In genomic region chr16:29896393-29896792, GRCm38 (mm10) we compare ENCODE assay signal across 27 mouse cellular contexts.
DNase-seq lines count a peak whose midpoint lies in the region; ATAC-seq and TF ChIP-seq lines count a peak whose summit lies in the region.
"Had no signal": no experiment of that assay in that cellular context is flagged by ENCODE, and none has a peak within 500 bp of the region (broad histone marks: within the 10 kb centered on the region; RNA-seq: fewer than 3 reads in every experiment).

No protein-coding gene starts in this region.

- peak overlapping the region; percentile 43; the same call in 1 of the 2 replicates for H3K27ac ChIP-seq in lung, embryonic 14.5 days (ENCODE audit: low read depth)
- H3K27ac ChIP-seq in intestine, embryonic 16.5 days (ENCODE audit: low read length), result peak overlapping the region; percentile 65
- H3K27ac ChIP-seq in liver, embryonic 16.5 days (ENCODE audit: low read length), result no peak overlapping the region
- H3K27ac ChIP-seq in forebrain, embryonic 13.5 days, result no peak overlapping the region
- H3K27ac ChIP-seq: forebrain, embryonic 10.5 days; heart, adult 2 months; hindbrain, embryonic 14.5 days; liver, embryonic 14.5 days; midbrain, embryonic 12.5 days; neural tube, embryonic 15.5 days had no signal

- TF ChIP-seq CTCF in lung, embryonic 14.5 days (IDR thresholded peaks at IDR 0.05; ENCODE audit: low read depth), result no peak
- no peak for TF ChIP-seq CTCF in lung, adult 2 months (IDR thresholded peaks at IDR 0.05; ENCODE audit: insufficient read depth, low read length)

- no peak overlapping the region for H3K4me3 ChIP-seq in lung, embryonic 14.5 days (ENCODE audit: low read depth, low read length)
- no peak overlapping the region for H3K4me3 ChIP-seq in lung, adult 2 months (replicated peaks; ENCODE audit: extremely low read depth, low read depth, low read length)
- H3K4me3 ChIP-seq in intestine, embryonic 16.5 days (ENCODE audit: low read length), result no peak overlapping the region
- H3K4me3 ChIP-seq in liver, embryonic 16.5 days (ENCODE audit: low read depth, low read length), result no peak overlapping the region
- no peak overlapping the region for H3K4me3 ChIP-seq in forebrain, embryonic 13.5 days
- H3K4me3 ChIP-seq: forebrain, embryonic 10.5 days; heart, adult 2 months; midbrain, embryonic 12.5 days; neural tube, embryonic 15.5 days had no signal

- no peak overlapping the region for H3K9ac ChIP-seq in lung, embryonic 14.5 days
- H3K9ac ChIP-seq in intestine, embryonic 16.5 days (ENCODE audit: low read depth, low read length), result no peak overlapping the region
- H3K9ac ChIP-seq in liver, embryonic 16.5 days (ENCODE audit: low read depth, low read length), result no peak overlapping the region
- no peak overlapping the region for H3K9ac ChIP-seq in forebrain, embryonic 13.5 days
- H3K9ac ChIP-seq: forebrain, postnatal 0 days; hindbrain, embryonic 14.5 days; liver, embryonic 14.5 days; midbrain, embryonic 12.5 days; neural tube, embryonic 15.5 days had no signal

- no peak for DNase-seq in lung, embryonic 14.5 days
- DNase-seq in lung, adult 2 months, result no peak
- peak; percentile 46 for DNase-seq in yolk sac, embryonic 10.5 days (ENCODE audit: low spot score)
- no peak for DNase-seq in cerebellum, adult 11-12 months
- DNase-seq: adrenal gland, adult 8-10 months; B cell, adult 2 months; cerebellum, adult 18-20 months; cerebellum, postnatal 14 days; forebrain, postnatal 0 days; gastrocnemius, postnatal 25 days; heart, adult 2 months; kidney, postnatal 4 days; layer of hippocampus, adult 9-11 months; left cerebral cortex, postnatal 4 days; right cerebral cortex, adult 18-20 months; right cerebral cortex, postnatal 4 days had no signal

- ATAC-seq in lung, embryonic 14.5 days (ENCODE audit: insufficient read depth), result no peak
- peak; percentile 96 for ATAC-seq in intestine, embryonic 16.5 days
- ATAC-seq in liver, embryonic 16.5 days (ENCODE audit: low read depth), result peak; percentile 86
- no peak for ATAC-seq in forebrain, embryonic 13.5 days
- ATAC-seq: forebrain, postnatal 0 days; inflammation-experienced regulatory T-cells, adult 6 months had no signal

- peaks cover 18% of the 10 kb centered on the region for H3K4me1 ChIP-seq in lung, embryonic 14.5 days (ENCODE audit: insufficient read depth)
- H3K4me1 ChIP-seq in lung, adult 2 months (ENCODE audit: control insufficient read depth, insufficient read depth, low read length), result peaks cover 6% of the 10 kb centered on the region
- H3K4me1 ChIP-seq in intestine, embryonic 16.5 days (ENCODE audit: control insufficient read depth, insufficient read depth, low read length), result peaks cover 22% of the 10 kb centered on the region
- peaks cover 2% of the 10 kb centered on the region for H3K4me1 ChIP-seq in liver, embryonic 16.5 days (ENCODE audit: control insufficient read depth, low read depth, low read length)
- H3K4me1 ChIP-seq in forebrain, embryonic 13.5 days, result peaks cover 19% of the 10 kb centered on the region

- 40% methylated on average over 4 of the region's 4 CpGs for WGBS in lung, embryonic 14.5 days
- 71% methylated on average over 4 of the region's 4 CpGs for WGBS in lung, adult 2 months
- WGBS in intestine, embryonic 16.5 days, result 53% methylated on average over 4 of the region's 4 CpGs
- 53% methylated on average over 4 of the region's 4 CpGs for WGBS in liver, embryonic 16.5 days (ENCODE audit: insufficient replicate concordance)
- WGBS in forebrain, embryonic 13.5 days, result 90% methylated on average over 4 of the region's 4 CpGs

- H3K27me3 ChIP-seq in lung, embryonic 14.5 days (ENCODE audit: insufficient read depth, low read length), result no peaks in the 10 kb centered on the region
- H3K27me3 ChIP-seq in intestine, embryonic 16.5 days (replicated peaks; ENCODE audit: control insufficient read depth, insufficient read depth, low read length), result no peaks in the 10 kb centered on the region
- H3K27me3 ChIP-seq in liver, embryonic 16.5 days (ENCODE audit: control insufficient read depth, insufficient read depth, low read depth, low read length), result peaks cover 4% of the 10 kb centered on the region
- H3K27me3 ChIP-seq in forebrain, embryonic 13.5 days, result 0 out of 2 replicates have a peak, but pooled peaks cover 5% of the 10 kb centered on the region
- H3K27me3 ChIP-seq: CH12.LX had no signal

- H3K36me3 ChIP-seq in lung, embryonic 14.5 days (ENCODE audit: insufficient read depth), result no peaks in the 10 kb centered on the region
- H3K36me3 ChIP-seq in intestine, embryonic 16.5 days (ENCODE audit: control insufficient read depth, insufficient read depth, low read length), result no peaks in the 10 kb centered on the region
- no peaks in the 10 kb centered on the region for H3K36me3 ChIP-seq in liver, embryonic 16.5 days (ENCODE audit: control insufficient read depth, insufficient read depth)
- no peaks in the 10 kb centered on the region for H3K36me3 ChIP-seq in forebrain, embryonic 13.5 days (ENCODE audit: poor library complexity, severe bottlenecking)
- H3K36me3 ChIP-seq: forebrain, embryonic 10.5 days; G1E; midbrain, embryonic 12.5 days; neural tube, embryonic 15.5 days had no signal

- H3K9me3 ChIP-seq in lung, embryonic 14.5 days (ENCODE audit: low read depth, low read length), result no peaks in the 10 kb centered on the region
- no peaks in the 10 kb centered on the region for H3K9me3 ChIP-seq in intestine, embryonic 16.5 days (ENCODE audit: control insufficient read depth, low read length)
- H3K9me3 ChIP-seq in liver, embryonic 16.5 days (replicated peaks; ENCODE audit: control insufficient read depth, low read length), result no peaks in the 10 kb centered on the region
- H3K9me3 ChIP-seq in forebrain, embryonic 13.5 days (replicated peaks), result no peaks in the 10 kb centered on the region
- H3K9me3 ChIP-seq: forebrain, embryonic 10.5 days; G1E; midbrain, embryonic 12.5 days; neural tube, embryonic 15.5 days had no signal

- TF ChIP-seq POLR2A in lung, adult 2 months (IDR thresholded peaks at IDR 0.05; ENCODE audit: borderline replicate concordance, extremely low read depth, low read depth, low read length), result no peak

- no peak overlapping the region for H3K4me2 ChIP-seq in lung, embryonic 14.5 days
- no peak overlapping the region for H3K4me2 ChIP-seq in intestine, embryonic 16.5 days (ENCODE audit: low read depth, low read length)
- H3K4me2 ChIP-seq in liver, embryonic 16.5 days (ENCODE audit: low read depth, low read length), result no peak overlapping the region
- H3K4me2 ChIP-seq in forebrain, embryonic 13.5 days, result no peak overlapping the region
- H3K4me2 ChIP-seq: hindbrain, embryonic 14.5 days; midbrain, embryonic 12.5 days; neural tube, embryonic 15.5 days had no signal

Comparison
In these comparisons a context has a peak if more than half of its experiments do, and no peak if none do; other contexts are left out.
1. ATAC-seq: peak in intestine, embryonic 16.5 days (single experiment) and liver, embryonic 16.5 days (single experiment); none in lung, embryonic 14.5 days (single experiment) and forebrain, embryonic 13.5 days (single experiment).
2. H3K27ac ChIP-seq: peak in lung, embryonic 14.5 days (single experiment) and intestine, embryonic 16.5 days (single experiment); none in liver, embryonic 16.5 days (single experiment) and forebrain, embryonic 13.5 days (single experiment).